Mouse (Mus musculus): ENCODE measurements around the gene Cntnap1.
"Not testable (repeated sequence)": the region's sequence is repeated elsewhere in the genome, so short reads cannot be mapped to it uniquely, and the experiment has no call there.

Gene Cntnap1

DNA sequence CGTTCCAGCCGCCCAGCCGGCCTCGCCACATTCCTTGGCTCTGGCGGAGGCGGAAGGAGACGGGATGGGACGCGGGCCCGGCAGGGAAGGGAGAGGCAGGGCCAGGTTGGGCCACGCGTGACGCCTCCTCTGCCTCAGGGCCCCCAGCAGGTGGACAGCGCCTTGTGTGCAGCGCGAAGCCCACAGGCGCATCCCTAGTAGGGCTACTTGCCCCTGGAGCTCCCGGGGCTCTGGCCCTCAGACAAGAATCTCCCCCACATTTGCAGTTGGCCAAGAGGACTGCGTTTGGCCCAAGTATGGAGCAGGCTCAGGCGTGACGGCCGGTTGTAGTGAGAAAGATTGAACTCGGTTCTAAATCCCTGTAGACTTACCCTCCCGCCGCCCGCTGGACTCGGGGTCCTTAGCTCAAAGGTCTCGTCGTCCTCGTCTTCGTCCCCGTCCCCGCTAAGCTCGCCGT lies at the start of gene Cntnap1:
Gene Cntnap1 (plus strand): TSS at position 170 of the 457 bp plus-strand sequence.
- DNase-seq (ENCODE audit: low spot score), result no peak

- DNase-seq (ENCODE audit: low spot score), result no peak
Measured at GRCm38 (mm10) chr11:101120545-101121188, 49.7 kb upstream of the Cntnap1 start.

- DNase-seq (ENCODE audit: low spot score), result not testable (repeated sequence)
Measured at GRCm38 (mm10) chr11:101124494-101124893, 45.8 kb upstream of the Cntnap1 start.

DNA sequence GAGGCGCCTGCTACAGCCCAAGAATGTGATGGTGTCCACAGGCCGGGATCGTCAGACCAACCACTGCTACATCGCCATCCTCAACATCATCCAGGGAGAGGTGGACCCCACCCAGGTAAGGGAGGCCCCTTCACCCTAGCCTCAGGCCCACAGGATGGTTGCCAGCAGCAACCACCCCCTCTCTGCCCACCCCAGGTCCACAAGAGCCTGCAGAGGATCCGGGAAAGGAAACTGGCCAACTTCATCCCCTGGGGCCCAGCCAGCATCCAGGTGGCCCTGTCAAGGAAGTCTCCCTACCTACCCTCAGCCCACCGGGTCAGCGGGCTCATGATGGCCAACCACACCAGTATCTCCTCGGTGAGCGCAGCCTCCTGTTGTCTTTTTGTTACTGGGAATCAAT lies 45.3 kb upstream of the Cntnap1 start:
- DNase-seq (ENCODE audit: low spot score), result not testable (repeated sequence)

GRCm38 (mm10) chr11:101127075-101127474 lies 43.2 kb upstream of the Cntnap1 start:
- no peak for DNase-seq (ENCODE audit: low spot score)

- DNase-seq (ENCODE audit: low spot score), result no peak
Measured at GRCm38 (mm10) chr11:101128996-101129577, 41.2 kb upstream of the Cntnap1 start.

DNA sequence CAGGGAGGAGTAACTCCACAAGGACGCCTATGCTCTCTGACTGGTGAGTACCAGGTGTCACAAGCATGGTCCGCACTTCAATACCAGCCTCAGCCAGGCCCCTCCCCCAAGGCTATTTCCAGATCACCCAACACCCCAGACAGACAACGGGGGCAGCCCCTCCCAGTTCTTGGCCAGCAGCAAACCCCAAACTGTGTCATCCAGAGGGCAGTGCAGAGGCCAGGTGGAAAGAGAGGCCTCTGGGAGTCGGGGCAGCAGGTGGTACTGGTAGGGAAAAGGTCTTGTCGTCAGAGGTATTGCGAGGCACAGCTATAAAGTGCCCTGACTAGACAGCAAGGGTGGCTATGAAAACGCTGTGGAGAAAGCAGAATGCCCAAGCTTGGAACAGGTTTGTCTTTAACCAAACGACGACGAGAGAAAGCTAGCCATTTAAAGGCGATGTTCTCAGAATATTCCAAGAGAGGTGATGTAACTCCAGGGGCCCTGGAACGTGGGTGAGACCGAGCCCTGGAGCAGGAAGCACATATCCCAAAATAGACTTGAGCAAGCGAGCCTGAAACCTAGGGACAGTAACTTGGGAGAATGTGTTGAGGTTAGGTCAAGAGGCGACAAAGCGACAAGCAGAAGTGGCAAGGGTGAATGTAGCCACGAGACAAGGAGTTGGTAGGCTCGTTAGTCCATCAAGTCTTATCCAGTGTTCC lies 40.1 kb upstream of the Cntnap1 start:
- DNase-seq (ENCODE audit: low spot score), result no peak

DNA sequence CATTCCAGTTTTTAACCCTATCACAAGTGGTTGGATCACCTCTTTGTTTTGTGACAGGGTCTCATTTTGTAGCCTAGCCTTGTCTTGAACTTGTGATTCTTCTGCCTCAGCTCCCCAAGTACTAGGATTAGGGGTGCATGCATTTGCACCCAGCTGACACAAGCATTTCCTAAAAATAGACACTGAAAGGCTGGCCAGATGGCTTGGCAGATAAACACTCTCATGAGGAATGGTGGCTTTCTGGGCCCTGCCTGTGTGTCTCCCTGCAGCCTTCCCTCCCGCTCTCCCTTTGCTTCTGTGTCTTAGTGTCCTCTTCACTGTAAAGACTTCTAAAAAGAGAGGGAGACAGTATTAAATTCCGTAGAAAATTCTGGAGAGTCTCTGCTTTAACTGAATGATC lies 39.1 kb upstream of the Cntnap1 start:
- DNase-seq (ENCODE audit: low spot score), result no peak

- DNase-seq (ENCODE audit: low spot score), result no peak
Measured at GRCm38 (mm10) chr11:101131701-101132100, 38.6 kb upstream of the Cntnap1 start.

DNA sequence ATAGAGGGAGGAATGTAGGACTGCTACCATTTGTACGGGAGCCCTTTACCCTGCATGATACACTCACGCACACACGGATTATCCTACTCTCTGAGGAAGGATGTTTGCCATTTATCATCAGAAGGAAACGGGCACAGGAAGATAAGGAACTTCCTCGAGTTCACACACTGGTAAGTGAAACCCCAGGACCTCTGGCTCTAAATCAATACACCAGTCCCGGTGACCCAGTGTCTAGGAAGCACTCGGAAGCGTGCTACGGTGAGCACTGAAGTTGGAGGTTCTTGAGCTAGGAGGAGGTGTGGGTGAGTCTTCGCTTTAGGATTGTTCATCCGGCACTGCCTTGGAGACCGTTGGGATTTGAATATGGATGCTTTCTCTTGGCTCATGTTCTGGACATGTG lies 37.3 kb upstream of the Cntnap1 start:
- no peak for DNase-seq (ENCODE audit: low spot score)

GRCm38 (mm10) chr11:101134217-101134865 lies 36.0 kb upstream of the Cntnap1 start:
- DNase-seq (ENCODE audit: low spot score), result no peak

DNA sequence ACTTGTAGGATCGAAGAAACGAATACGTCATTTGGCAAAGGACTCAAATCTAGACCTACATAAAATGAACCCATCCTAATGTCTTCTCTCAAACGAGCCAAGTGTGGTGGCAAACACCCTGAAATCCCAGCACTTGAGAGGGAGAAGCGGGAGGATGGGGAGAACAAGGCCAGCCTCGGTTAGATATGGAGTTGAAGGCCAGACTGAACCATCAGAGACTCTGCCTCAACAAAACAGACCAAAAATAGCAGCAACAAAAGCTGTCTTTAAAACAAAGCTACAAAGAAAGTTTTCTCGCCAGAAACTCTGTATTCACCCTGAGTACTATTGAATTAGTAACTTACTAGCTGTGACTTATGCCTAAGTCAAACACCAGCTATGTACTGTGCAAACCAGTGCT lies 33.3 kb upstream of the Cntnap1 start:
- DNase-seq (ENCODE audit: low spot score), result no peak

DNA sequence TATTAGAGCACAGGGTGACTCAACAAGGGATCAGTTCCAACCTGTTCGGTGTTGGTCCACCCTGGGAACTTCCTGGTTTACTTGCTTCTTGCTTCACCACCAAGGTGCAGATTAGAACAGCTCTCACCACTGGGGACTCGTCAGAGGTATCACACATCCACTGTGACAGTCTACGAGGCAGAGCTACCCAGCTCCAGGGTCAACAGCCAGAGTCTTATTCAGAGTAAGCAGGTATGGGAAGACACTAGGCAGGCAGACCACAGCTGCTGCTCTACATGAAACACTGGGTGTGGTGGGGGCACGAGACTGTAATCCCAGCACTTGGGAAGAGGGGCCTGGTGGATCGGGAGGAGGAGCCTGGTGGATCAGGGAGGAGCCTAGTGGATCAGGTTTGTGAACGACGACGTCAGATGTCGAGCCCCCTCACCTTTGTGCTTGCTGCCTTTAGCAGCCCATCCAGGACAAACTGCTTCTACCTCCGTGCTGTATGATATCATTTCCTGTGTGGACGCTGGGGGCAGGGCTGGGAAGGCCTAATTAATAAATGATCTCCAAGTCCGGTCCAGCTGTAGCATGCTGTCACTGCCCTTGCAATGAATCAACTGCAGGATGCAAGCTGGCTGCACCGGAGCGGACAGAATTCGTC lies 31.7 kb upstream of the Cntnap1 start:
- no peak for DNase-seq (ENCODE audit: low spot score)

DNA sequence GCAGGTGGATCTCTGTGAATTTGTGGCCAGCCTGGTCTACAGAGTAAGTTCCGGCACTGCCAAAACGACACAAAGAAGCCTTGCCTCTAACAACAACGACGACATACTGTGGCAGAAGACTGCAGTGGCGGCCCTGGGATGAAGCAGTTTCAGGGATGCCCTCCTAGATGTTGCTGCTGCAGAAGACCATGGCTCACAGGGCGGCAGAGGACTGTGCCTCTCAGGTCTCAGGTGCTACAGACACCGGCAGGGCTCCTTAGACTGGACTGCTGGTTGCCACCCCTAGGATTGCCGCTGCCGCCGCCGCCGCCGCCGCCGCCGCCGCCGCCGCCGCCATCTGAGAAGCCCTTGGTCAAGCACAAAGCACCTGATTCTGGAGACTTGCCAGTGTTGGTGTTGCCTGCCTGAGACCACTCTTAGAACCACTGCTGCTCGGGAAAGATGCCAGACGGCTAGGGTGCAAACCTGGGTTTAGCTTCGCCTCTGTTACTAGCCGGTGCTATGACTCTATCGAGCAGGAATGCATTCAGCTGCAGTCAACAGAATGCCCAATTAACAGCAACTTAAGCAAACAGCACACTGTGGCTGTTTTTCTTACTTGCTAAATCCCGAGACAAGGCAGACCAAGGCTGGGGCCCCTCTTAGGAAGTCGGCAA lies 30.0 kb upstream of the Cntnap1 start:
- no peak for DNase-seq (ENCODE audit: low spot score)

DNA sequence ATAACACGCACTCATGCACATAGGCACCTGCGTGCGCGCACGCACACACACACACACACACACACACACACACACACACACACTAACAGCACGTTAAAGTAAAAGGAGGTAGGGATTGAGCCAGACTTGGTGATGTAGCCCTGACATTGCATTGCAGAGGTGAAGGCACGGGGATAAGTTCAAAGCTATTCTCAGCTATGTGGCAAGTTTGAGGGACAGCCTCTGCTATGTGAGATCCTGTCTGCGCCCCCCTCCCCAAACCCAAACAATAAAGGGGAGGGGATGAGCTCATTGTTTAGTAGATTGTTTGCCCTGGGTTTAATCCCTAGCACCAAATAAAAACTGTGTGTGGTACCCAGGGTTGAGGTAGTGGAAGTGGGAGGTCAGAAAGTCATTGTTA lies 29.2 kb upstream of the Cntnap1 start:
- DNase-seq (ENCODE audit: low spot score), result no peak

GRCm38 (mm10) chr11:101142215-101142967 lies 27.9 kb upstream of the Cntnap1 start:
- DNase-seq (ENCODE audit: low spot score), result no peak

DNA sequence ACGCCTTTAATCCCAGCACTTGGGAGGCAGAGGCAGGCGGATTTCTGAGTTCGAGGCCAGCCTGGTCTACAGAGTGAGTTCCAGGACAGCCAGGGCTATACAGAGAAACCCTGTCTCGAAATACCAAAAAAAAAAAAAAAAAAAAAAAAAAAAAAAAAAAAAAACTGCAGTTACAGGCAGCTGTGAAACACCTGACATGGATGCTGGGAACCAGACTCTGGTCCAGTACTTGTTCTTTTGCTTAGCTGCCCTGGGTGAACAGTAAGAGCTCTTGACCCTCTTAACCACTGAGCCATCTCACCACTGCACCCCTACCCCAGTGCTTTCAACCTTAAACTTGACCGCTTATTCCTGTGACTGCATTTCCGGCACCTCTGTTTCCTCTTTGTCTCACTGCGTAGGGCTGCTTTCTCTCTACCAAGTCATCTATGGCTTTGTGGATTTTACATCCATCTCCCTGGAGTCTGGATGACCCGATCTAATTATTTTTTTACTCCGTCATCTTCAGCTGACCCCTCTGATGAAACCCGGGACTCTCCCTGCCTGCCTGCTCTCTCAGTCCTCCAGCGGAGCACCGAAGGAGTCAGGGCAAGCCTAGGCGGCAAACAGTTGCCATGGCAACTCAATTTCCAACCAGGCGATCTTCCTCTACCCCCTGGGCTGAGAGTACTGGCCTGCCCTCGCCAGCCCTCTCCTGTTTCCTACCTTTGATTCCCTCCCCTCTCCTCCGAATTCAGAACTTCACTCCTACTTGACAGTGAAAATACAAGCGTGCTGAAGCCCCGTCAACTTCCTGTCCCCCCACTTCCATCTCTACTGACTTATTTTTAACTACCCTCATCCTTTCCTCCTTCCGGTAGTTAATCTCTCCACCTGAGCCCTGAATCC lies 26.7 kb upstream of the Cntnap1 start:
- DNase-seq (ENCODE audit: low spot score), result no peak

DNA sequence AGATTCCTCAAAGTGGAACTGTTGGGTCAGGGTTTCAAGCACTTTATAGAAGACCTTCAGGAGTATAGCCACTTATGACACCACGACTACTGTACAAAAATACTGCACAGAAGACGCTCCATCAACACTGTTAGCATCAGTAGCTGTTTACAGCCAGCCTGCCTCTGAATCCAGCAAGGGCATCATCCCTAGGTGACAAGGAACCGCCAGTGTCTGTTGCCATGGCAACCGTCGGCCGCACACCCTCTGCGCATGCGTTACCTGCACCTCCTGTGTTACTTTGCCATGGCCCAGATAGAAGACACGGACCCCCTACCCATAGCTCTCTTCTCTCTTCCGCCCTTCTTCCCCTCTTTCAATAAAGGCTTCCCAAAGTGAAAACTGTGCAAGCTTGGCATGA lies 23.9 kb upstream of the Cntnap1 start:
- no peak for DNase-seq (ENCODE audit: low spot score)

GRCm38 (mm10) chr11:101148751-101149150 lies 21.6 kb upstream of the Cntnap1 start:
- no peak for DNase-seq (ENCODE audit: low spot score)
